Mouse (Mus musculus) stomach, postnatal 0 days (tissue): ENCODE data around the gene Thap12.

ENCODE experiments used
- CTCF ChIP-seq: IDR thresholded peaks from 2 replicates; pipeline ENCODE4 v1.5.1; 2016; ENCODE audit warnings: antibody characterized with exemption, low read depth, mild to moderate bottlenecking, moderate library complexity
- EP300 ChIP-seq: optimal IDR thresholded peaks from 2 replicates; pipeline ENCODE3; 2016; ENCODE audit warnings: antibody characterized with exemption

DNA sequence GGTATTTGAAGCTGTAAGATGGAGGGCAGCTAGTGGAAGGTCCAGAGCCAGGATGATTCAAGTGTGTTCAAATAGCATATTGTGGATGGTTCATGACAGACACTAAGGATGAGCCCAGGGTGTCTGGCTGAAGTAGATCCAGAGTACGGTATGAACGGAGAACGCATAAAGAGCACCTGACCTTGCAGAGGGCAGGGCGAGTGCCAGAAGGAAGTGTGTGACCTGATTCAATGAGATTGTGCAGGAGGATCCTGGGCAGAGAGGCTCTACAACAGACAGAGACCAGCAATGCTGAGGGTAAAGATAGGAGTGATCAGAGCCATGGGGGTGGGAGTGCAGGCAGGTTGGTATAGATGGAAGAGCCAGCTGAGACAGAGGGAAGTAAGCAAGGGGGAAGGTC lies 32.1 kb upstream of the Thap12 start:
- no peak for TF ChIP-seq CTCF
- no peak for TF ChIP-seq EP300
